Mouse (Mus musculus): ENCODE data around the gene Arl13b.

Gene Arl13b

DNA sequence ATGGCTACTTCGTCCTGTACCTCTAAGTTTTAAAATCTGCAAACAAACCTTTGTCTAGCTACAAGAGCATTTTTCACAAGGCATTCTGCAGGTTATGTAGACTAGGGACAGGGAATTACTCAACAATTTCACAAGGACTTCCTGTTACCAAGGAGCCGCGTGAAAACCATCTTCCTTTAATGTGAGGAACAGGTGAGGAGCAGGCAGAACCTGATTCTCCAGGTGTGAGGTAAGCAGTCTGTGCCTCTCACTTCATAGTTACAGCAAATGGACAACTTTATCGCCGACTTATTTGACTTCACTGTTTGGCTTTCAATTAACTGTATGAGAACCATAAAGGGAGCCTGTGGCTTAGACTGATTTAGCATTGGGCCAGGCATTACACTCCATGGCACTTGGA lies 32.3 kb downstream of the Arl13b start, which contains the start of gene Stx19:
TSS of gene Stx19 (plus strand) at position 186 of the 400 bp plus-strand sequence.
- peak; percentile 61 for DNase-seq (ENCODE audit: low spot score)

DNA sequence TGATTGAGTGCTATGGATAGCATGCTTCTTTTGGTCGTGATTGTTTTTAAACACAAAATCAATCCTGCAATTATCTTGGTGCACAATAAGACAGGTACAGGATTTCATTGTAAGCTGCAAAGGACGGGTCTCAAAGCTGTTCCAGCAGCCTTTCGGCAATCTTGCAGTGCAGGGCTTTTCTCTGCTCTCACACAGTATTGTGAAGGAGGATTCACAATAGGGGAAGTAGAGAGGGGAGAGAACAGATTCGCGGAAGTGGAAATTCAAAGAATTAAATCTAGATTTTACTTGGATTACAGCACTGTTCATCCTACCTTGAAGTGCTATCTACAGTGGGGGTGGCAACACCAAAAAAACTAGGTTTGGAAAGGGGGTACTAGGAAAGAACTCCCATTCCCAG lies 33.0 kb downstream of the Arl13b start:
- DNase-seq (ENCODE audit: low spot score), result no peak

DNA sequence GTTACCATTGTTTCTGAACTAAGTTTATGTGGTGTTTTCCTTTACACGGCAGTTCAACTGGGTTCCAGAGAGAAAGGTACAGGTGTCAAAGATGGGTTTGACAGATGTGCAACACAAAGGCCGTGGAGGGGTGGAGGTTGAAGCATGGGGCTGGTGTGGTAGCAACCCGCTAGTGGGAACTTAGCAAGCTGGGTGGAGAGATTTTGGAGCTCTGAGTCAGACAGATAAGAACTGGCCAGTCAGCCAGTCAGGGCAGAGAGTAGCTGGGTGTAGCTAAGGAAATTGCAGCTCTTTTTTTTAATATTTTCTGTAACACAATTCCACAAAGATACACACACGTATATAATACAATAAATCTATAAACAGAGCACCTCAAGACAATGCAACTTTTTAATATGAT lies 36.0 kb downstream of the Arl13b start:
- DNase-seq (ENCODE audit: low spot score), result no peak

DNA sequence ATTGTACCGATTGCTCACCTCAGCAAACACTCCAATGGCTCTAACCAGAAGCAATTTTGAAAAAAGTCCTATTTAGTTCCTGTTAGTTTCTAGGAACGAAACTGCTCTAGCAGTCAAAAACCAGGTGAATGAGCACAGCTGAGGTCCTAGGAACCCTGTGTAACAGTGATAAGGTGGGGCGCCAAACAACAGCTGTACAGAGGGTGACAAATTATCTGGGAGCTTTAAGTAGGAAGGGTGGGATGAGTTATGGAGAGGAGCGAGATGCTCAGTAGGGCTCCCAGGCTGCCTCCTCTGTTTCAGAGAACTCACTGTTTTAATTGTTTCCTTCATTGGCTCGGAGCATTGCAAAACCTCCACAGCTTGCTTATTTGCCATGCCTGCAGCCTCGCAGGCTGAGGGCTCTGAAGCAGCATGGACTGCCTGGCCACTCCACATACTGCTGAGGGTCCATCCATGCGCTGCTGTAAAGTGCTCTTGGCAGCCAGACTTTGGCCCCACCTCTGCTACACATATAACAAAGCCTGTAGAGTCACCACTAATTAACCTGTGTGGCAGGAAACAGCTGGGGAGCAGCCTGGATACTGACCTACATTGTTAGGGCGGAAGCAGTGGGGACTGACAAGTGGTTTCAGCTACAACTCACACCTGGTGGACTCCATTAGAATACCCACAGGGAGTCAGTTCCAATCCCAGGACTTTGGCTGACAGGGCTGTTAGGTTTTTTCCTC lies 39.4 kb downstream of the Arl13b start:
- no peak for DNase-seq (ENCODE audit: low spot score)

DNA sequence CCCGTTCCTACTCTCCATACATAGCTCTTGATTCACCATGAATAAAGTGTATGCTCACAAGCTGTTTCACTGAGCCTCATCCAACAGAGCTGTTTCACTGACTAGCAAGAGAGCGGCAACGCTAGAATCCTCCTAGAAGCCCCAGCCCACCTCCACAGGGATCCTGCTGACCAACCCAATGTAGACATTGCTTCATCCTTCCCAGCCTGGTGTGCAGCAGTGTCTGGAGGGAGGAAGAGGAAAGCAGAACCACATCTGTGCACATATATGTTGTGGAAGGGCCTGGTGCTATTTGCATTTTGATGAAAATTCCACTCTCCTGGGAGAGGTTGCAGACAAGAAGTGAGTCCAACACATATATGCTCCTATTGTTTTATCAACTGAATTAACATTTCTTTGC lies 42.2 kb downstream of the Arl13b start:
- DNase-seq (ENCODE audit: low spot score), result no peak

DNA sequence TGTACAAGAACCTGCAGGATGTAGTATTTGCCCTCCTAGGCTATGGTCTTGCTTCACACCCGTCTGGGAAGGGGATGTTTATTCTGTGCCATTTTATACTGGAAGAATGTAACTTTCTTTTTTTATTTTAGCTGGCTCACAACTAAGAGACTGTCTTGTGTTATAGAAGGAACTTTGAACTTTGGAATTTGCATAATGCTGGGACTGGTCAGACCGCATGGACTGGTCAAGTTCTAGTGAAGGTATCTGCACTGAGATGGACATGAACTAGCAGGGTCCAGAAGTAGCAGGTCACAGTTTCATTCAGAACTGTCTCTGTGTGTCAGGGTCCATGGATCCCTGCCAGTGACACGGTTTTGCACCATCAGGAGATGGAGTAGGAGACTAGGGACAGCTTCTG lies 47.0 kb downstream of the Arl13b start:
- DNase-seq (ENCODE audit: low spot score), result no peak

DNA sequence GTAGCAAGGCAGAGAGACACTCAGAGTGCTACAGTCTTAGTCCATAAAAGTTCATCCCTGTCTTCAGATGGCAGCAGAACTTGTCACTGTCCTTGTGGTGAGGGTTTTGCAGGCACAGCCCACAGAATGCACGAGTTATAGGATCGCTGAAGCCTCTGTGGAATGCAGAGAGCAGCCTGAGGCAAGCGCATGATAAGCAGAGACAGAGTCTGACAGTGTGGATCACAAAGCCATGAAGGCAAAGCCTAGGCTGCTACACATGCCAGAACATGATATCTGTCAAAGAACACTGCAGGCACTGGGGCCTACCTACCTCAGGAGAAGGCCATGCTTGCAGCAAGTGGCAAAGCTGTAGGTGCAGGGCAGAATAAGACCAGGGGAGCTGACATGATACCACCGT lies 47.4 kb downstream of the Arl13b start:
- DNase-seq (ENCODE audit: low spot score), result no peak

DNA sequence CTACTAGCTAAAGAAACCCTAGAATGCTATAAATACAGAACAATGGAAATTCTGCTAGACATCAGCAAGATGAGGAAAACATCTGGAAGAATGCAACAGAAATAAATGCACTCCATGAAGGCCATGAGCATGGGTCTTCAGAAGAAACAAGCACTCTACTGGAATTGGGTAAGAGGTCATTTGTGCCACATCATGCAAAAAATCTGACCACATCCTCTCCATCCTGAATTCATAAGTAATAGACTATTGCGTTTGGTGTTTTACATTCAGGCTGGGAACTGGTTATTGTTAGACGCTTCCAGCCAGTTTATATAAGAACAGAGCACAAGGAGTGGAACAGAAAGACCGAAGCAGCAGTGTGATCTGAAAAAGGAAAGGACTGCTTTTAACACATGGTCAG lies 48.0 kb downstream of the Arl13b start:
- no peak for DNase-seq (ENCODE audit: low spot score)

DNA sequence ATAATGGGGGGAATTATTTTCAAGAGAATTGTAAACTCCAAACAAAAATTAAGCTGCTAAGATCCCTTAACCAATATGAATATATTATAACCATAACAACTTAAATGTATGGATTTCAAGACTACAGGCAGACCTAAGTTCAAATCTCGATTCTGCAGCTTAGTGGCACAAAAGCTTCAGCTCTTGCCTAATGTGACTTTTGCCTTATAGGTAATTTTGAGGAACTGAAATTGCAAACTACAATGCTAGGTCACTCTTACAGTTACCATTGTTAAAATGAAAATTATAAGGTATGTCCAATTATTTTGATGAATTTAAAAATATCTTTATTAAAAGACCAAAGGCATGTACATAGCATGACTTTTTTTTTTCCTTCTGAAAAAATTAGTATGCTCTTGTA lies 50.2 kb downstream of the Arl13b start:
- no peak for DNase-seq (ENCODE audit: low spot score)

DNA sequence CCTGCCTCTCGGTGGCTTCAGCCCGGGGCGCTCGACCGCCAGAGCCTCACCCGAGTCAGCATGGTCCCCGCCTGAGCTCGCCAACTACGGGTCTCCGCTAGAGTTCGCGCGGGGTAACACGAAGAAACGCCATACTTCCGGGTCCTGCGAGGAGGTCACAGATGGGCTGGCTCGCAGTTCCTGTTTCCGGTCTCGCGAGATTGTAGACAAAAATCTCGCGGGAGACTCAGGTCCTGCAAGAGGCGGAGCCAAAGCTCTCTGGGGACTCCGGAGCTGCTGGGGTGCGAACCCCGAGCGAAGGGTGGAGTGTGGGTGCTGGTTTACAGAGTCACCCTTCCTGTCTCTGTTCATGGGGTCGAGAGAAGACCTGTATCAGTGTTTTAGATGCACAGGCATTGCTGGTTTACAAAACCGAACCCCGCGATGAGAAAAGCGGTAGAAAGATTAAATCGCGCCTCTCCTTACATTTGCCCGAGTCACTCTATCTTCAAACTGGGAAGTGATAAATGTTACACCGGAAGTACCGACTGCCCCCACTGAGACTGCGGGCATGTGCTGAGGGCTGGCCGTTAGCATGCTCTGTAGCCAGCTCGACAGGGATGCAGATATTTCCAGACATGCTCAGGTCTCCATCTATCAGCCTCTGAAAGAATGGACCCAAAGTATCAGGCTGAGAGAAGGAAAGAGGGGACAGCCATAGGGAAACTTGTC lies 60.1 kb downstream of the Arl13b start, which contains the start of gene Nsun3:
TSS of gene Nsun3 (minus strand) at position 198 of the 711 bp plus-strand sequence.
- DNase-seq (ENCODE audit: low spot score), result peak; percentile 93

DNA sequence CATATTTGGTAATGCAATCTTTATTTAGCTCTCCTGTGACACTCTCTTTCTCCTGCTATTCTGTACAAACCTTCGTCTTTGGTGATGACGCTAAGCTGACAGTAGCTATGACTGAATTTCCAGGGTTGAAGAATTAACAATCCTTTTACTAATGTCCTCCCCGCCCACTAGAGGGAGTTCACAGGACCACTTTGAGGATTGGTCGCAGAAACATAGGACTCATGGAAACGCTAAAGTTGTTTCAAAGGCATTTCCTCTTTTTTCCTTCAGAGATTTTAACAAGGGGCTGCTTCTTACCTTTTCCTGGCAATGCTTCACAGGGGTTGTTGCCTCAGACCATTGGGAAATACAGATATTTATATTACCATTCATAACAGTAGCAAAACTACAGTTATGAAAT lies 64.6 kb downstream of the Arl13b start:
- no peak for DNase-seq (ENCODE audit: low spot score)

DNA sequence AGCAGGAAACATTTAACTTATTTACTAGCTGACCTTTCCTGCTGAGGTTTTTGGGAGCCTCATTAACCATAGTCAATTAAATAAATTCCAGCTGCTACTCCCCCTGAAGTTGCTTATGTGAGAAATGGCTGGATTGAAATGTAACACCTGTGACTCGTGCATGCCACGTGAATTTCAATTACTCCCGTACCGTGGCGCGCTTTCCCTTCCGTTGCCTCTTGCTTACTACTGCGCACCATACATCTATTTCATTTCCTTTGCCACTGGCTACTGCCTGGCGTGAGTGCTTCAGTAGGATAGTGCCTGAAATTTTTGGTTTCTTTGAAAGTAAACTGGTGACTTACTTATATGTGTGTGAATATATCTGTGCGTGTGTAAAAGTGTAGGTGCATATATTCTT lies 68.6 kb downstream of the Arl13b start:
- no peak for DNase-seq (ENCODE audit: low spot score)

DNA sequence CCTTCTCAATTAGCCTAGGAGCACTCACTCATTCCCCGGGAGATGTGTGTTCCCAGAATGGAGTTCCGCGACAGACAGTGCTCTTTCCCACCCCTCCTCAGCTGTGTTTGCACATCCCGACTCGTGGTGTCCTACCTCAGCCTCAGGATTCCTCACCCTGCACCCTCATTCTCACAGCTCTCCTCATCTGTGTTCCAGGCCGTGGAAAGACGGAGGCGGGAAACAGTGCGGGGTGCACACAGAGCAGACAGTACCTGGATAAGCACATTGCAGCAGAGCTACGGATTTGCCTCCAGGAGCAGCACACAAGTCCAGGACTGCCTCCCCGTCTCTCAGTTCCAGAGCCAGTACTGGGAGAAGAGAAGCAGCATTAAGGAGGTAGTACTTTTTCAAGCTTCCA lies 70.8 kb downstream of the Arl13b start:
- DNase-seq (ENCODE audit: low spot score), result no peak

DNA sequence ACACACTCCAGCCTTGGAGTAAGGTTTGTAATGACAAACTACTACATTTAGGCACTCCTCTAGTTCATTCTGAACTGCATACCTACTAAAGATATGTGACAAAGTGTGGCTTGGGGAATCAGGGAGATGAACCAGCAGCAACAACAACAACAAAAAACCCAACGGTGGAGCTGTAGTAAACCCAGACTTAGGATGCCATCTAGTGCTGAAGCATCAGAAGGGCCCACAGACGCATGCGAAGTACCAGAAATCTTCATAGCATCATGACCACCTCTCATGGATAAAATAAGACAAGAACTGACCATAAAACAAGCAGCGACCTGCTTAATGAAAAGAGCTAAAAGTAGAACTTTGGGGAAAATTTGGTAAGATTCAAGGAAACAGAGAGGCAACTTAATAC lies 73.4 kb downstream of the Arl13b start:
- no peak for DNase-seq (ENCODE audit: low spot score)

DNA sequence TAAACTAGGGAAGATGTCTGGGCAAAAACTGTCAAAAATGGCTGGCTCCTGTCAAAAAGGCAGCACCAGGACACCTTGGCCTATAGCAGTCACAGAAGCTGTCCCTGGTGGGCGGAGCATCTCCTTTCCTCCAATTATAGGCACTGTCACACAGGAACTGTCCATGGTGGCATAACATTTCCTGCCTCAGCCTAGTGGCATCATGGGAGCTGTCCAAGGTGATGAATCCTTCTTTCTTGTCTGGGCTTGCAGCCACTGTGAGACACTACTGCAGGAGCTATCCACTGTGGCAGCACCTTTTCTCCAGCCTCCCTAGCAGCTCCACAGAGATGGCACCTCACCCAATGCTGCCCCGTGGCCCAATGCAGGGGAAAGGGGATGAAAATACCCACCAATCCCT lies 88.5 kb downstream of the Arl13b start:
- peak; percentile 7 for DNase-seq (ENCODE audit: low spot score)

DNA sequence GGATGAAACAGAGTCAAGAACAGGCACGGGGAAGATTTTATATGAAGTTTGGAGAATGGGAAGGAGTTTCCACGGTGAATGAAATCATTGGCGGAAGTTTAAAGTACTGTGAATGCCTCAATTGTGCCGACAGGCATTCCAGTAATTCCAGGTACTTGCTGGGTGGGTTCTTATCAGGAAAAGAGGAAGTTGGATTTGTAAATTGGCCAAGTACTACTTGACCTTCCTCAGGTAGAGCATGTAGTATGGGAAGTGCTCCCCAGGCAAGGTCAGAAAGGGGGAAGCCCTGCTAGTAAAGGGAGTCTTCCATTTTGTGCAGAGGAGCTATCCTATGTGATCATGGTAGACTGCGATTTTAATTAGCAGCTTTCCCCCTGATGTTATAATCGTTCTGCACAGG lies 91.5 kb downstream of the Arl13b start:
- no peak for DNase-seq (ENCODE audit: low spot score)

DNA sequence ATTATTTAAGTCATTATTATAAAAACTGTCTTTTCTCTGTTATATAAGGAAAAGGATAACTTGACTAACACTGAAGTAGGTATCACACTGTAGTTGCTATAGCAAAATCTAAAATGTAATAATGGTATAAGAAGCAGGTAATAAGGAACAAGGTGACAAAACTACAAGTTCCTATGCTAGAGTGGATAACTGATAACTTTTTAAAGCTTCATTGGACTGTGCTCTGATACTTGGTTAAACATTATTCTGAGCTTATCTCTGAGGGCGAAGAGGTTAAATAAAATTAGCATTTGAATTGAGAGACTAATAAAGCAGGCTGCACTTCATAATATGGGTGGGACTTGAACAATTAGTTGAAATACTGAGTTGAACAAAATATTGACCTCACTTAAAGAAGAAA lies 93.2 kb downstream of the Arl13b start:
- DNase-seq (ENCODE audit: low spot score), result no peak

DNA sequence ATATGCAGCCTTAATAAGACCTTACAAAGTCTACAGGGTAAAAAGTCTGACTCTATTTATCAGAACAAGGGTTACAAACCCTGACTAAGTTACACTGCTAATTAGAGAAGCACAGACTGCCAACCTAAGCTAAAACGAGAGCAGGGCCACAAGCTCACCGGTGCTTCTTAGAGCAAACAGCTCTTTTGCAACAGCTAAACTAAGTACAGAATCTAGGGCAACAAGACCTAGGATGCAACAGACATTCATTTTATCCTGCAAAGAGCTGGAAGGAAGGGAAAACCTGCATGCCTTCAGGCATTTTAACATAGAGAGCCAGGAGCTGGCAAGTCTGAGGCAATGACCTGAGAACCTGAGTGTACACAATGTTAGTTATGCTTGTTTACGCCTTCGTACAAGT lies 93.8 kb downstream of the Arl13b start:
- DNase-seq (ENCODE audit: low spot score), result no peak

DNA sequence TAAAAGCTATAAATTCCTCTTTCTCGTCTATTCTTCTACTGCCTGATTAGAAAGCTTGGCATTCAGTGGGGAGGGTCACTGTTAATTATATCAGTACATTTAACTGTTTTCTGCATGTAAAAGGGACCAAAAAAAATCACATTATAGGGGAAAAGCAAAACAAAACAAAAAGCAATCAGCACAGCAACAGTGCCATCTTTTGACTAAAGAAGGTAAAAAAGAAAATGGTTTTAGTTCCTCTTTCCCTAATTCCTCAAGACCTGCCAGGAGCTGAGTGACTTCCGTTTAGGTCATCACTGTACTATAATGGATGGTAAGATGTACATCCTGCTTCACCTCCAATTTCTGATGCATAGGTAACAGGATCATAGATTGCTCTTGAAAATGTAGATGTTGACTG lies 101.0 kb downstream of the Arl13b start:
- DNase-seq (ENCODE audit: low spot score), result no peak

All from urinary bladder, postnatal 14 days (tissue).